Mouse (Mus musculus): ENCODE data around the gene Etl4. TPM values are rescaled to one million over a fixed set of nuclear protein-coding genes. Genes with fewer than 3 reads are reported as not detected.

Etl4 gene
- polyA plus RNA-seq, 1 experiment from 2014 or later = 23.3 TPM

GRCm38 (mm10) chr2:20774462-20774861, 864.9 kb downstream of the Etl4 start:
- H3K27me3 ChIP-seq = no peaks in the 10 kb centered on the region
- WGBS = 88% methylated on average over 2 of the region's 2 CpGs
- 0 out of 2 replicates have a peak, but pooled peaks cover 3% of the 10 kb centered on the region for H3K36me3 ChIP-seq
- no peak overlapping the region for H3K4me2 ChIP-seq
- H3K4me3 ChIP-seq = no peak overlapping the region
- no peak overlapping the region for H3K9ac ChIP-seq
- no peak overlapping the region for H3K27ac ChIP-seq
- no peaks in the 10 kb centered on the region for H3K4me1 ChIP-seq
- H3K9me3 ChIP-seq = no peaks in the 10 kb centered on the region
- ATAC-seq (ENCODE audit: borderline replicate concordance, extremely low read depth, low FRiP score, low TSS enrichment) = no peak

- Histone ChIP-seq H3K4me2 (no peak overlapping the region), H3K9me3 (no peaks in the 10 kb centered on the region), H3K36me3 (no peaks in the 10 kb centered on the region), H3K27me3 (no peaks in the 10 kb centered on the region), H3K4me1 (no peaks in the 10 kb centered on the region), H3K9ac (no peak overlapping the region), H3K4me3 (no peak overlapping the region), H3K27ac (no peak overlapping the region)
- no peak for ATAC-seq (ENCODE audit: borderline replicate concordance, extremely low read depth, low FRiP score, low TSS enrichment)
- 82% methylated on average over 6 of the region's 6 CpGs for WGBS
Measured at GRCm38 (mm10) chr2:20776171-20776704, 866.7 kb downstream of the Etl4 start.

- Histone ChIP-seq H3K4me2 (no peak overlapping the region), H3K27ac (no peak overlapping the region), H3K4me1 (no peaks in the 10 kb centered on the region), H3K27me3 (no peaks in the 10 kb centered on the region), H3K9ac (no peak overlapping the region), H3K4me3 (no peak overlapping the region), H3K36me3 (no peaks in the 10 kb centered on the region), H3K9me3 (no peaks in the 10 kb centered on the region)
- WGBS = 83% methylated on average over 6 of the region's 6 CpGs
- ATAC-seq (ENCODE audit: borderline replicate concordance, extremely low read depth, low FRiP score, low TSS enrichment) = no peak
Measured at GRCm38 (mm10) chr2:20777931-20778330, 868.4 kb downstream of the Etl4 start.

DNA sequence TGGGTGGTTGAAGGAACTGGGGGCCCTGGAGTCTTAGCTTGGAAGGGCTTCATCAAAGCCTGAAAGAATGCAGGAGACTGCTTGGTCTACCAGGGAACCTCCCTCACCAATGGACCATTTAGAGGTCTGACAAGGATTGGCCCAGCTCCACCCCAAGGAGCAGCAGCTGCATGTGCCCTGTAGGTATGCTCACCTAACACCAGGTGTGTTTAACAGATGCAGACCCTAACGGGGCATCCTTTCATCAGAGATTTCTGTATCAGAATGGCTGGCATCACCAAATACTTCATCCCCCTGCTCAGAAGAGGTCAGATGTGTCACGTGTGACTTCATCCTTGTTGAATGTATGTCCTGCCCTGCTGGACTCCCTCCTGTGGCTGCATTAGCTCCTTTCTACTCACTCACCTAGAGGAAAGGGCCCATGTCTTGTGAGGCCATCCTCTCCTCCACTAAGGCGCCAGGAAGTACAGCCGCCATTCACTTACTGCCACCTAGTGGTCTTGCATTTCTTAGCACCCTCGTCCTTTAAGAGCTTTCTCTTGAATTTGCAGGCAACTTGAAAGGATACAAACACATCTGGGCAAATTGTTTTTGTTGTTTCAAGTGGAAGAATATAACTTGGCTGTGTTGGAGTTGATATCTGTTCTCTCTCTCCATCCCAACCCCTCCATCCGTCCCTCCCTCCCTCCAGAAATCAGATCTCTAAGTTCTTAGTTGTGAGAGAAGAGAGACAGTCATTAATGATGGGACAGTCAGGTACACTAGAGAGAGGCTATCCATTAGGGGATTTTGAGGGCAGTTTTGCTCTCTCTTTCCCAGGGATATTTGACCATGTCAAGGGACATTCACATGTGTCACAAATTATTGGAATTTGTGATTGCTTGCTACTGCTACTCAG, 870.2 kb downstream of the Etl4 start:
- H3K4me1 ChIP-seq = no peaks in the 10 kb centered on the region
- ATAC-seq (ENCODE audit: borderline replicate concordance, extremely low read depth, low FRiP score, low TSS enrichment) = no peak
- H3K36me3 ChIP-seq = no peaks in the 10 kb centered on the region
- no peak overlapping the region for H3K4me3 ChIP-seq
- H3K9ac ChIP-seq = no peak overlapping the region
- H3K27ac ChIP-seq = no peak overlapping the region
- 28% methylated on average over 6 of the region's 6 CpGs for WGBS
- H3K27me3 ChIP-seq = no peaks in the 10 kb centered on the region
- no peaks in the 10 kb centered on the region for H3K9me3 ChIP-seq
- no peak overlapping the region for H3K4me2 ChIP-seq

- H3K9me3 ChIP-seq = no peaks in the 10 kb centered on the region
- H3K27ac ChIP-seq = no peak overlapping the region
- no peak overlapping the region for H3K4me2 ChIP-seq
- no peak overlapping the region for H3K9ac ChIP-seq
- H3K36me3 ChIP-seq = peaks cover 17% of the 10 kb centered on the region; the same call in 1 of the 2 replicates
- H3K4me1 ChIP-seq = no peaks in the 10 kb centered on the region
- 76% methylated on average over 8 of the region's 8 CpGs for WGBS
- ATAC-seq (ENCODE audit: borderline replicate concordance, extremely low read depth, low FRiP score, low TSS enrichment) = no peak
- no peak overlapping the region for H3K4me3 ChIP-seq
- no peaks in the 10 kb centered on the region for H3K27me3 ChIP-seq
Measured at GRCm38 (mm10) chr2:20801236-20801890, 891.8 kb downstream of the Etl4 start.

DNA sequence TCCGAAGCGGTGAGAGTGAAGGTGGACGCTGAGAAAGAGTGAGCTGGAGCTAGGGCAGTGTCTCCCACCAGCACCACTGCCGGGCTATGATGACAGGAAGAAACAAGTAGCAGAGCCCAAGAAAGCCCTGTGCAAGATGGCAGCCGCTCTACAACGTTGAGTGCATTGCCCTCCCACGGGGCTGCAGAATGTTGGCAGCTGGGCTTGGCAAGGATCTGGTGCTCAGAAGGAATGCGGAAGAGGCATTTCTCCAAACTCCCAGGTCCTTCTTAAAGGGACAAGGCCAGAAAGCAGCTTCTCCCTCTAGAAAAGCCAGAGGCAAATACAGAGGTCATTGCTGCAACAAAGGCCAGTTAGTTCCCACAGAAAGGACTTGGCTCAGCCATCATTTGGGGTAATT, 901.9 kb downstream of the Etl4 start:
- no peaks in the 10 kb centered on the region for H3K27me3 ChIP-seq
- no peak overlapping the region for H3K27ac ChIP-seq
- H3K9ac ChIP-seq = no peak overlapping the region
- WGBS = 73% methylated on average over 8 of the region's 8 CpGs
- no peaks in the 10 kb centered on the region for H3K9me3 ChIP-seq
- no peak for ATAC-seq (ENCODE audit: borderline replicate concordance, extremely low read depth, low FRiP score, low TSS enrichment)
- H3K4me2 ChIP-seq = no peak overlapping the region
- H3K4me3 ChIP-seq = no peak overlapping the region
- no peaks in the 10 kb centered on the region; the same call in 1 of the 2 replicates for H3K36me3 ChIP-seq
- no peaks in the 10 kb centered on the region for H3K4me1 ChIP-seq

DNA sequence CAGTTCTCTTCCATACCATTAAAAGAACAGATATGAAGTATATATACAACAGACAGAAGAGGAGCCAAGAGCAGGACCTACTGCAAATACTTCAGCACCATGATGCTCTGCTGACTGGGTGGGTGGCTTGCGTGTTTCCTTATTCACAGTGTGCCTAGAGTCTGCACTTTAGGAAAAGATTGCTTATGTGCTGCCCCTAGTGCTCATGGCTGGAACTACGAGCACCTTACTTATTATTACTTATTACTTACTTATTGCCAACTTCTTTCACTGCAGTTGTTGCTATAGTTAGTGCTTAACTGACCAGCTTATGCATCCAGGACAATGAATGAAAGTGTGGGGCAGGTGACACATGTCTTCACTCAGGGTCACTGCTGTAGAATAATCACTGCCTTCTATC, 904.4 kb downstream of the Etl4 start:
- ATAC-seq (ENCODE audit: borderline replicate concordance, extremely low read depth, low FRiP score, low TSS enrichment) = no peak
- WGBS = 88% methylated on average over 2 of the region's 2 CpGs

GRCm38 (mm10) chr2:20818226-20818625, 908.6 kb downstream of the Etl4 start:
- no peak overlapping the region for H3K27ac ChIP-seq
- no peaks in the 10 kb centered on the region for H3K36me3 ChIP-seq
- H3K27me3 ChIP-seq = no peaks in the 10 kb centered on the region
- H3K4me1 ChIP-seq = no peaks in the 10 kb centered on the region
- ATAC-seq (ENCODE audit: borderline replicate concordance, extremely low read depth, low FRiP score, low TSS enrichment) = no peak
- H3K9me3 ChIP-seq = no peaks in the 10 kb centered on the region
- 85% methylated on average over 7 of the region's 7 CpGs for WGBS
- no peak overlapping the region for H3K9ac ChIP-seq
- no peak overlapping the region for H3K4me3 ChIP-seq
- no peak overlapping the region for H3K4me2 ChIP-seq

More for the DNA sequence above, 904.4 kb downstream of the Etl4 start:
- Histone ChIP-seq H3K4me2 (no peak overlapping the region), H3K4me1 (no peaks in the 10 kb centered on the region), H3K4me3 (no peak overlapping the region), H3K9me3 (no peaks in the 10 kb centered on the region), H3K9ac (no peak overlapping the region), H3K27me3 (no peaks in the 10 kb centered on the region), H3K36me3 (no peaks in the 10 kb centered on the region), H3K27ac (no peak overlapping the region)

DNA sequence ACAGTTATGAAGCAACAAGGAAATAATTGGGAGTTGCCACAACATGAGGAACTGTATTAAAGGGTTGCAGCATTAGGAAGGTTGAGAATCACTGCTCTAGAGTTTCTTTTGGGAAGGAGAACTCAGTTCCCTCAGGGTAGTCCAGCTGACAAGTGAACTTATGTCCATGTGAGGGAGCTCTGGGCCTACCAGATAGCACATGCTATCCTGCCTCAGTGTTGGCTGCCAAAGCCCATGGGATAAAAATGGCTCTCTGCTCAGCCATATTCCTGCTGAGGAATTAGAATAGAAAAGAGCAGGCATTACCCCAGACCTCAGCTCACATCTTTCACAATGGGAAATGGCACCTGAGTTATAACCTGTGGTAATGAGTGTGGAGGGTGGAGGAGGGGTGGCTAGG, 916.7 kb downstream of the Etl4 start:
- H3K4me1 ChIP-seq = no peaks in the 10 kb centered on the region
- no peak overlapping the region for H3K4me2 ChIP-seq
- H3K4me3 ChIP-seq = no peak overlapping the region
- H3K9ac ChIP-seq = no peak overlapping the region
- no peaks in the 10 kb centered on the region for H3K27me3 ChIP-seq
- H3K36me3 ChIP-seq = no peaks in the 10 kb centered on the region
- no peaks in the 10 kb centered on the region for H3K9me3 ChIP-seq
- no peak overlapping the region for H3K27ac ChIP-seq
- ATAC-seq (ENCODE audit: borderline replicate concordance, extremely low read depth, low FRiP score, low TSS enrichment) = no peak

GRCm38 (mm10) chr2:20830882-20831281, 921.3 kb downstream of the Etl4 start:
- Histone ChIP-seq H3K27ac (no peak overlapping the region), H3K27me3 (no peaks in the 10 kb centered on the region), H3K4me1 (no peaks in the 10 kb centered on the region), H3K4me2 (no peak overlapping the region), H3K4me3 (no peak overlapping the region), H3K36me3 (no peaks in the 10 kb centered on the region), H3K9me3 (no peaks in the 10 kb centered on the region), H3K9ac (no peak overlapping the region)
- ATAC-seq (ENCODE audit: borderline replicate concordance, extremely low read depth, low FRiP score, low TSS enrichment) = no peak
- 63% methylated on average over 3 of the region's 3 CpGs for WGBS

DNA sequence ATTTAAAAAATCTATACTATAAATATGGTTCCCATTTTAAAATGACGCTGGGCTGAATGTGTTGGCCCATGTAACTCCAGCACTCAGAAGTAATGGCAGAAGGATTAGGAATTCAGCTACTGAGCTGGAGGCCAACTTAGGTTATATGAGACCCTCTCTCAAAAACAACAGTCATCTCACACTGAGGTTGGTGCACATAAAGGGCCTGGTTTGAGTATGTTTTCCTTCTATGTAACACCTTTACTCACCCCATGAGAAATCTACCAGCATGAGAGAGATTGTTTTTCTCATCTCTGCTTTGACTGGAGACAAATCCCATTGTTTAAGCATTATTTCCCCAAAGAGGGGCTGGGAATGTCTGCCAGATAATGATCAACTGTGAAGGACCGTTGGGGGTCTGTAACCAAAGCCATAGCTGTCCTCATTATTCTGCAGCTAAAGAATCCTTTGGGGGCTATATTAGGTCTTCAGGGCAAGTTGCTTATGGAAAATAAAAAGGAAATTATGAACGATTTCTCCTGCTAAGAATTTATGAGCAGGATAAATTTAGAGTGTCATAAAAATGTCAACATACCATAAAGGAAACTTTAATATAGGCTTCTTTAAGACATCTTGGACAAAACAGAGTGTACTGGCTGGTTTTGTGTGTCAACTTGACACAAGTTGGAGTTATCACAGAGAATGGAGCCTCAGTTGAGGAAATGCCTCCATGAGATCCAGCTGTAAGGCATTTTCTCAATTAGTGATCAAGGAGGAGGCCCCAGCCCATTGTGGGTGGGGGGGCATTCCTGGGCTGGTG, 922.2 kb downstream of the Etl4 start:
- Histone ChIP-seq H3K9ac (no peak overlapping the region), H3K4me2 (no peak overlapping the region), H3K9me3 (no peaks in the 10 kb centered on the region), H3K27me3 (no peaks in the 10 kb centered on the region), H3K4me3 (no peak overlapping the region), H3K36me3 (no peaks in the 10 kb centered on the region), H3K4me1 (no peaks in the 10 kb centered on the region), H3K27ac (no peak overlapping the region)
- ATAC-seq (ENCODE audit: borderline replicate concordance, extremely low read depth, low FRiP score, low TSS enrichment) = no peak
- WGBS = 76% methylated on average over 3 of the region's 3 CpGs

Measured in lung, embryonic 15.5 days (tissue).